Mouse (Mus musculus) hematopoietic stem cell, adult 5-6 weeks (primary cell): Measurements from ENCODE around the gene Nup88. TPM values are rescaled to one million over a fixed set of nuclear protein-coding genes. Genes with fewer than 3 reads are reported as not detected.

Source experiments
- ATAC-seq, 2 experiments: fragments of 125-278 bp in 1 of 2; replicated peaks in 1 of 2; 2 replicates each; pipeline ENCODE4 v1.8.0; 2016 to 2017; ENCODE audit warnings: inconsistent platforms in 2 of 2, mild to moderate bottlenecking in 2 of 2, moderate number of reproducible peaks in 2 of 2, low read depth in 1 of 2, moderate TSS enrichment in 1 of 2; ENCODE audit not compliant: low FRiP score in 2 of 2, poor library complexity in 2 of 2, severe bottlenecking in 2 of 2, insufficient read depth in 1 of 2, low TSS enrichment in 1 of 2
- total RNA-seq: library from RNA; stranded (forward); fragments of 172-1452, 232-1000 nt; gene quantifications from 2 replicates; pipeline ENCODE4 v1.2.3, GENCODE M21; 2017

Nup88 gene
- 131 and 148 TPM in 2 replicates for total RNA-seq

DNA sequence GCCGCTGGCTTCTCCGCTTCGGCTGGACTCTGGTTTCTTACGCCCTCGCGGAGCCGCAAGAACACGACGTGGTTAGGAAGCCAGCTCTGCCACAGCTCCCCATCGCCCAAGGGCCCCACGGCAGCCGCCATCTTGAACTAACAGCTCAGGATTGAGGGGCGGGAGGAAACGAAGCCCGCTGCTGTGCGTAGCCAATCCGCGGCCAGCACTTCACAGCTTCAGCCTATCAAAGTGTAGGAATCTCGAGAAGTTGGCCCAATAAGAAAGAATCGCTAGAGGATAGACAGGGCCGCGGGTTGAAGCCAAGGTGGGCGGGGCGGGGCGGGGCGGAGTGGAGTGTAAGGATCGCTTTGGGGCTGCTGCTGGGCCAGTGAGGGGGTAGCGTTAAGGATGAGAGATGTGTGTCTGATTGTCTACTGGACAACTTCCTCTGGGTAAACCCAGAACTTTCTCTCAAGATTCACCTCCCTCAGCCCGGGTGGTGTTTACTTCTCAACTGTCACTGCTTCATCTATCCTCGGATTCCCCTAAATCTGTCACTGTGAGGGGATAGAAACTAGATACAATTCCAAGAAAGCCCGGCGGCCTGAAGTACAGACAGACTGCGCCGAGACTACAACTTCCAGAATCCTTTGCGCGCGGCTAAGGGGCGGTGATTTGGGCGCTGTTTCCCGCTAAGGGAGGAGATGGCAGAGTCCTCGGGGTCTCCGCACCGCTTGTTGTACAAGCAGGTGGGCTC is at the start of gene Nup88, which contains the start of gene Rpain:
Nup88 (minus strand) TSS at position 153 of the 739 bp plus-strand sequence.
Rpain (plus strand) TSS at position 393 of the 739 bp plus-strand sequence.
- peak; percentile 90 to 91 for ATAC-seq

DNA sequence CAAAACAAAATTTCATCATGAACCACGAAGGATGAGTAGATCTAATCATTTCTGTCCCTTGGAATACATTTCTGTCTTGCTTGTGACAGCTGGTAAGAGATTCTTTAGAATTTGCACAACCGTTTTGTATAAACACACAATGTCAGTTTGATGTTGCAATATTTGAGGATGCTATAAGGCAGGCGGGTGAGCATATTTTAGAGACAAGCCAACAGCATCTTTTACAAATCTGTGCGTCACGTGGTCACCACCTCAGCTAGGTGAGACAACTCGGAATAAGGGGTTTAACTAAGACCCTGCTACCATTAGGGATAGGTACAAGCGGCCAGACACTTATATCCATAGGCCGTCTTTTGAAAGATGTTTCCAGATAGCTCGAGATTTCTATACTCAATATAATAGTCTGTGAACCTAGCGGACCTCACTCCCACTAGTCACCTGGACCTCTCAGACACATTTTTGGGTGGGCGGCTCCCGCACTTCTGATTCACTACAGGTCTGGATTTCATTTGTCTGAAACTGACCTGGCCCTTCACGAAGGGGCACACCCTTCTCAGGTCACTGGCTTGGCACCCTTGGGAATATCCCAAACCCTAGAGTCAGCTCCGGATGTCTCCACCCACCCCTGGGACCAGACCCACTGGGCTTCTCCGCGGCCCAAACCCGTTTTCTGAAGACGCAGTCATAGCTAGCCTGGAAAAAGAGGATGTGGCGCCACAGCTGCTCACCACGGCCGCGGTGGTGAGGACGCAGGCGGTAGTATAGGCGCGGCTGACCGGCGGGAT is 48.8 kb upstream of the Nup88 start:
- no peak for ATAC-seq

DNA sequence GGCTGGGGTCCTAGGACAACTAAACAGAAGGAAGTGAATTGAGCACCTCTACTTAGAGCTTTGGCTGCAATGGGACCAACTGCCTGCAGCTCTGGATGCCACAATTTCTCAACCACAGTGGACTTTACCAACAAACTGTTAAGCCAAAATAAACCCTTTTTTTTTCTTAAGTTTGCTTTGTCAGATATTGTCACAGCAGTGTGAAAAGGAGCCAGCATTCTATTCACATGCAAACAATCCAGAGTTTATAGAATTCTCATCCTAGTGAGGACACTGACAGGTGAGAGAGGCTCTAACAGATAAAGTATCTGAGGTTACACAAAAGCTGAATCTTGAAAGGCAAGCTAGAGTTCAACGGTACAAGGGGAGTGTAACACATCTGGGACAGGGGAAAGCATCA is 47.3 kb upstream of the Nup88 start:
- no peak for ATAC-seq

DNA sequence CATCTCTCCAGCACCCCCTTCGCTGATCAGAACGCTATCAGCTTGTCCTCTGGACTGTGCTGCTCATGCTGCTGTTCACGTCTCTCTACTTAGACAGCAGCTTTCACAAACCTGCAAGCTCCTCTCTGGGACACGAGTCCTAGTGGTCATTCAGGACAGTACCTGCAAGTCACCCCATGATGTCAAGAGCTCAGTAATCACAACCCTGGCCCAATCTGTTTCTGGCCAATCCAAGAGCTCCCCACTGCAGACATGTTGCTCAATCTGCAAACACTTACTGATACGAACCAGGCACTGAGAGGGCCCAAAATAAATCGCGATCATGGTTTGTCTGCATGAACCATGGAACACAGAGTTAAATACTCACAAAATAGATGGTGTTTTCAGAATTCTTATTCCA is 43.0 kb upstream of the Nup88 start:
- ATAC-seq = no peak

DNA sequence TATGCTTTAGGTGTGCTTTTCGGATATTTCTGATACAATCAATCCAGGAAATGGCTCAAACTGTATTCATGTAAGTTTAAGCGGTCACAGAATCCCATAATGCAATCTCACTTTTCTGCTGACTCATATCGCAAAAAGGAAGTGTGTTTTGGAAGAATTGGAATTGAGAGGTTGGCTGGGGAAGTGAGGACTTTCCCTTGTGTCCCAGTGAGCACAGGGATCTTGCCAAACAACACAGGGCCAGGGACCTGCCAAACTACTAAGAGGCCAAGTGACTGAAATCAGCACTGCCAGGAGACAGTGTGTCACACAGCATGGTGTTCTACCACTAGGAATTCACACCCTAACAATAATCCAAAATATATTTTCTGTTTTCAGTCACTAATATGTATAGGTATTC is 38.5 kb upstream of the Nup88 start:
- no peak for ATAC-seq

DNA sequence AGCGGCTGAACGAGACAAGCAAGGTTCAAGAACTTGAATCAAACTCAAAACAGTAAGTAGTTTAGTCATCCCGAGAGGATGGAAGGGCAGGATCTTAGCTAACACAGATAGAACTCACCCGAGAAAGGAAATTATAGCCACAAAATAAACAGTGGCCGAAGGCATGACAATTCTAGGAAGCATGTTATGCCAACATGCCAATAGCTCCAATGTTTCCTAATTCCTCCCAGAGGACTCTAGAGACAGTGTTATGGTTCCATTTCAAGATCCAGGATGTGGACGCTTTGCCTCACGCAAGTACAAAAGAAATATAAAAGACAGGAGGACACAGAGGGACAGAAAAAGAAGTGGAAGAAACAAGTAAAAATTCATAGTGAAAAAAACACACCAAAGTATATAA is 38.1 kb upstream of the Nup88 start:
- ATAC-seq = no peak

DNA sequence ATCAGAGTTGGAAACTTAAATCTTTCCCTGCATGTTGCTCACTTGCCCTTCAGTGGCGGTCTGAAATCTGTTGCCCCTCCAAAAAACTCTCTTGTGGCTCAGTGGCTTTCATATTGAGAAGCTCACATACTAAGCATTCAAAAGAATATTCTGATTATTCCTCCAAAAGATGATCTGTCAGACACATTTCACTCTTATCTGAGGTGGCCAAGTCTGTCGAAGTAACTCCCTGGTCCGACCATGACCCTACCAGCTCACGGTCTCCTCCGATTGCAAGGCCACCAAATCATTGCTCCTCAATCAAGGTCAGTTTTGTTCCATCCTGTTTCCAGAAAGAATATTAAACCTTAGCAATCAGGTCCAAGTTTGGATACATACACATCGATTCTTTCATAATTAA is 37.3 kb upstream of the Nup88 start:
- ATAC-seq = no peak

DNA sequence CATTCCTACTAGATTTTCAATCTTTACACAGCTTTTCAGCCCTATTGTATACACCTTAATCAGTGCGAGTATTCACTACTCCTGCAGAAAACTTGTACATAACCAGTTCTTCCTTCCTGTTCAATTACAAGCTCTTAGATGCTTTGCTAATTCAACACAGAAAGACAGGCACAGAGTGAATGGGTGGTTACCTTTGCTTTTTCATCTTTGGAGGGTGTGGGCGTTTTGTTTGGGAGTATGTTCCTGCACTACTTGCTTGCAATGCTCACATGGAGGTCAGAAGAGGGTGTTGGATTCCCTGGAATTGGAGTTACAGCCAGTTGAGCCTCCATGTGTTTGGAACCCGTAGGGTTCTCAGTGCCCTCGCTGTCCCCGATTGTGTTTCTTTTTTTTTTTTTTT is 35.3 kb upstream of the Nup88 start:
- ATAC-seq = no peak

DNA sequence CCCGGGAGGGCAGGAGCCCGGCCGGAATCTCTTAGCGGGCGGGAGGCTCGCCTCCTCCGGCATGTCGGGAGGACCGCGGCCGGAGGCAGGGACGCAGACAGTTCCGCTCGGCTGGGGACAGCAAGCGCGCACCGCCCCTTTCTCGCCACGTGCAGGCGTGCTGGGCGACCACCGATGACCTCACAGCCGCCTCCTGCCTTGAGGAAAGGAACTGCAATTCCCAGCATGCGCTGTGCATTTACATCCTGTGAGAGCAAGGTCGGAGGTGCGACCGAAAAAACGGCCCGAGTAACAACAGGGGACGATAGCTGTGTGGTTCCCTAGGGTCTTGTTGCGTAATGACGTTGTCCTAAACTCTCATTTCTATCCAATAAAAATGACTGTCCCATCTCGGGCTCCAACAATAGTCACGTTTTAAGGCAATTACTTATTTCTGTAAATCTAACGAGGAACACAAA is 34.6 kb upstream of the Nup88 start, which contains the start of gene Dhx33:
Dhx33 (minus strand) TSS at position 122 of the 458 bp plus-strand sequence.
- ATAC-seq = peak; percentile 98 to 99

DNA sequence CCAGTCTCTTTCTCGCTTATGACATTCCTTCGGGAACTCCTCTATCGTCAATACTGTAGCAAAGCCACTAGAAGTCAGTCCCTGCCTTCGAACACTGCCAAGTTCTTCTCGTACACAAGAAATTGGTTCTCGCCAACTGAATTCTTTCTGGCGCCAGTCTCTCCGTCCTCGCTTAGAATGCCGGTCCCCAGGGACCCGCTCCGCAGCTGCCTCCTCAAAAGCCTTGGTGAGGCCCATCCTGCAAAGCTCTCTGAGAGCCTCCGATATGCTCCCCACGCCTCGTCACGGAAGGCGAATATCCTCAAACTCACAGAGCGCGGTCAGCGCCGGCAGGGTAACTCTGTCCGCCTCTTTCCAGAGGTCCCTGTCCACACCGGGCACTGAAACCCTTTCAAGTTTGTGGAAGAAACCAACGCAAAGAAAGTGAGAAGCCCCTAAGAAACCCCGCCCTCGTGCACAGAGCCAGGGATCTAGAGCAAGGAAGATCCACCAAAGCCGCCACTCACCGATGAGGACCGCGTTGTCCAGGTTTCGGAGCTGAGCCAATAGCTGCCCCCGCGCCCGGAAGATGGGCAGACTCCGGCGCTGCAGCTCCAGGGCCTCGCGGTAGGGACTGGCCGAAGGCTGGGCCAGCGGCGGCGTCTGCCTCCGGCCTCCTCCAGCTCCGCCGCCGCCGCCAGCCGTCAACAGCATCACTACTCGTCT is 34.0 kb upstream of the Nup88 start:
- ATAC-seq = peak in 1 of 2 experiments; percentile 0; a peak in 1 of 4 replicates

DNA sequence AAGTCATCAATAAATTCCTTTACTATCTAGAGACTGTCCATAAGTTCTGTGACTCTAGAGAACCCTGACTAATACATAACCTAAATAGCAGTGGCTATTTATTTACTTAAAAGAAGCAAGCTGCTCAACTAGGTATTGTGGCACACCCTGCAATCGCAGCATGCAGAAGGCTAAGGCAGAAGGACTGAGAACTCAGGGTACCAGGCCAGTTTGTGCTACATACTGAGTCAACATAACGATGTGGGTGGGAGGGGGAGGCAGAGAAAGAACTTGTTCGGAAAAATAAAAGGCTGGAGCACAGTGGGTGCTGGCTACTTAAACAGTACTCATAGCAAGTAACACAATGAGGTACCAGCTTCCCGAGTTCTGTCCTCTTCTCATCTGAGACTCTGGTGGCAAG is 31.4 kb upstream of the Nup88 start:
- ATAC-seq = no peak

DNA sequence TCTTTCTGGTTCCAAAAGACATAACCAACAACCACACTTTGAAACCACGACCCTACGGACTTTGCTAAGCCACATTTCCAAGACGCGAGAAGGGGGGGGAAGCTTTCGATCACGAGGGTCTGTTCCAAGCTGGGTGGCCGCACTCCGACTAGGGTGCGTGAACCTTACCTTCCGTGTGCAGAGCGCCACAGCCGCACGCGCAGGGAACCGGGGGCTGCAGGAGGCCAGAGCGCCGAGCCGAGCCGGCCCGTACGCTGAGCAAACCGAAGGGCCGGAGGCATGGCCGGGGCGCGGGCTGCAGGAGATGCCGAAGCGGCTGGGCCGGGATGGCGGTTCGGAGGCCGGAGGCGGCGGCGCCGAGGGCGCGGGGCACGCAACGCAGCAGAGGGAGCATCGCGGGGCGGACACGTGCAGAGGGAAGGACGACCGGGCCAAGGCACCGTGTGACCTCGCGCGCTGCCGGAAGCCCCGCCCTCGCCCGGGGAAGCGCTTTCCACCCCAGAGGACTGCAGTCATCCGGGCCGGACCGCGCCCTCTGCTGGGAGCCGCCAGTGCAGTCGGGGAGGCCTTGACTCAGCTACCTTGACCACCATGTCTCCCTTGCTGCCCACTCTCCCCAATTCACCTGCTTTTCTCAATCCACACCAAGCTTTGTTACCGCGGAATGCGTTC is 12.9 kb upstream of the Nup88 start, which contains the start of gene C1qbp:
C1qbp (minus strand) TSS at position 470 of the 672 bp plus-strand sequence.
- ATAC-seq = peak; percentile 95 to 97

DNA sequence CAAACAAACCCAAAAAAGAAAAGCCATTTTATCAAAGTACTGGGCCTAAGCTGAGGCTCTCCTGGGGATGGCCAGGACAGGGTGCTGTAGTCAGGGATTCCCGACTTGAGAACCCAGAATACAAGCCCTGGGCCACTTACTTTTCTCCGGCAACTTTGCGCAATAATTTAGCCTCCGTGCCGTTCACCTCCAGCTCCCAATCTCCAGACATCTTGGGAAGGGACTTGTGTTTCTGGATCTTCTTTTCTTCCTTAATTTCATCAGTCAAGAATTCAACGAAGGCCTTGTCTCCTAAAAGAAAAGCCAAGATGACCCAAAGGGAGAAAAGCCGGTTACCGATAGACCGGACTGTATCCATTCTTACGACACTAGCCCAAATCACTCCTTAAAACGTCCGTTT is 12.3 kb upstream of the Nup88 start:
- no peak for ATAC-seq

DNA sequence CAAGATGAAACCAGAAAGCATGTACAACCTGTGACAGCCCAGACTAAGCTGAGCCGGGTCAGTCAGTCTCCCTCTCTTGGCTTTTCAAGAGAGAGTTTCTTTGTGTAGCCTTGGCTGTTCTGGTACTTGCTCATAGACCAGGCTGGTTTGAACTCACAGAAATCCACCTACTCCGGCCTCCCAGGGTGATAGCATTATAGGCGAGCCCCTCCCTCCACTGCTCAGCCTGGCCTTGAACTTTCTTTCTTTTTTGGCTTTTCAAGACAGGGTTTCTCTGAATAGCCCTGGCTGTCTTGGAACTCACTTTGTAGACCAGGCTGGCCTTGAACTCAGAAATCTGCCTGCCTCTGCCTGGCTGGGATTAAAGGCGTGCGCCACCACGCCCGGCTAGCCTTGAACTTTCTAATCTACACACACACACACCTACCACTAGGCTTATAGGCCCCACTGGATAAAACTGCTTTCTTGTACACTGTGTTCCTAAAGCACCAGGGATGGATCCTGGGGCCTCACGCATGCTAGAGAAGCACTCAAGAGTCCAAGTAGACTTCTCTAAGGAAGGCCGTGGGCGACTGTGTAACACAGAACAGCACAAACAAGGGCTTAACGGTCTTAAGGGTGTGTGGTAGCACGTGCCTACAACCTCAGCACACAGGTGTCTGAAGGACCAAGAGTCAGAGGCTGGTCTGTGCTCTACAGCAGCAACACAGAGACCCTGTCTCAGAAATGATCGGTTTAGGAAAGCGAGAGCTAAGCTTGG is 11.2 kb upstream of the Nup88 start:
- ATAC-seq = no peak

DNA sequence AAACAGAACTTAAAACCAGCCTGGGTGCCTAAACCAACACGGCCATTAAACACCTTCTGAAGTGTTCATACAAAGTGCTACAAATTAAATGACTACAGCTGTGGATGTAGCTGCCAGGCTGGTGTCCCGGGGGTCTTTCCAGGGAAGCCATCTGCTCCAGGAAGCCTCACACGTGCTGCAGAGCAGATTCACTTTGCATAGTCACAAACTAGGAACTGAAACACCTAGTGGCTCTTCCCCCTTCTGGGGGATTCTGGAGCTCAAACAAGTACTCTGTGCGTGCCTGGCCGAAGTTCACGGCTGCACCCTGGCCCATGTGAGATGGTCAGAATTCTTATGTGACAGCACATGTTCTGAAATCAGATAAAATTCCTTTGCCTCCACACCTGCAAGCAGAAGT is 10.5 kb upstream of the Nup88 start:
- ATAC-seq = no peak

DNA sequence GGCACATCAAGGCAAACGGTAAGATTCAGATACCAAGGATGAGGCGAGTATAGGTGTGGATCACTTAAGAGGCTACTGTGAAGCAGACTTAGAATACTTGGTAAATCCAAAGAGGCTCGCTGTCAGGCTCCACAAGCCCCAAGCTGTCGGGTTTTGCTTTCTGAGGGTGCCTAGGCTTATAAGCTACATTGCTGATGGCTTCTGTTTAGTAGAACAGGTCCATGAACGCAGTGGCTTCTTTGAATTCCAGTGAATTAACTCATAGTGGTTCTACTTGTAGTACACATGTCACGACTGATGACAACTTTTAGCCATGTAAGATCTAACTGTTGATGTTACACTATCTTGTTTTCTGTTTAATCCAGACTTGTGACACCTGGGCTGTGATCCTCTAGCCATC is 7.5 kb upstream of the Nup88 start:
- no peak for ATAC-seq

DNA sequence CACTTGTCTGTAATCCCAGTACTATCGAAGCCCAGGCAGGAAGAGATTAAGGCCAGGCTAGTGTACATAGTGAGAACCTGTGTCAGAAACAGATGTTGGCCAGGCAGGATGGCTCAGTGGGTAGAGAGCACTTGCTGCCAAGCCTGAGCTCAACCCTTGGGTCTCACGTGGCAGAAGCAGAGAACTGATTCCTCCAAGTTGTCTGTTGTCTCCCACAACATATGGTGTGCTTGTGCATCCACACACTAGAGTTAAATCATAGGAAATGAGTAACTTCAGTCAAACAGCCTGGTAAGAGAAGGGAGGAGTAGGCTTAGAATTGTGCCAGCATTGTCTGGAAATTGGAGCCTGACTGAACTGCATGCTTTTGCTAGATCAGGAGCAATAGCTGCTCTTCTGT is 5.4 kb upstream of the Nup88 start:
- no peak for ATAC-seq
